Mouse (Mus musculus) R1 (cell line): ENCODE results near the gene BC048562.

Experiments used
- DNase-seq: peaks from one replicate; pipeline ENCODE4 v3.0.0-alpha.2; 2018; ENCODE audit warnings: low read depth, low spot score

Gene BC048562

GRCm38 (mm10) chr9:108450292-108451169, 14.2 kb downstream of the BC048562 start:
- DNase-seq = peak; percentile 38

- no peak for DNase-seq
Observed at GRCm38 (mm10) chr9:108451170-108451493, 14.8 kb downstream of the BC048562 start.

GRCm38 (mm10) chr9:108451519-108452160, 15.4 kb downstream of the BC048562 start:
- DNase-seq = peak; percentile 47

GRCm38 (mm10) chr9:108452291-108452906, 16.1 kb downstream of the BC048562 start:
- peak; percentile 92 for DNase-seq

DNA sequence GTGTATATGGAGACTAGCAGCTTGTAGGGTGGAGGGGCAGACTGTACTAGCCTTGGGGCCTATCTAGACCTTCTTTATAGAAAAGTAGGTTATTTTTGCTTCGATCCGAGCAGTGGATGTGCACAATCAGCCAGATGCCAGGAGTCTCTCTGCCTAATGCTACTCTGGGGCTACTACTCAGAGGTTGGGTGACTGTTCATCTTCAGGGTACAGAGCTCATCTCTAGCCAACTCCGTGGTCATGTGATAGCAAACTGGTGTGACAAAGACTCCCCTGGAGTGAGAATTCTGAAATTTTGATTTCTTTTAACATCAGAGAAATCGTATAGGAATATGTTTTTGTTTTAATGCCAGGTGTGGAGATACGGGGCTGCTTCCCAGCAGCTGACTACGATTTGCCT, 16.6 kb downstream of the BC048562 start:
- DNase-seq = no peak

DNA sequence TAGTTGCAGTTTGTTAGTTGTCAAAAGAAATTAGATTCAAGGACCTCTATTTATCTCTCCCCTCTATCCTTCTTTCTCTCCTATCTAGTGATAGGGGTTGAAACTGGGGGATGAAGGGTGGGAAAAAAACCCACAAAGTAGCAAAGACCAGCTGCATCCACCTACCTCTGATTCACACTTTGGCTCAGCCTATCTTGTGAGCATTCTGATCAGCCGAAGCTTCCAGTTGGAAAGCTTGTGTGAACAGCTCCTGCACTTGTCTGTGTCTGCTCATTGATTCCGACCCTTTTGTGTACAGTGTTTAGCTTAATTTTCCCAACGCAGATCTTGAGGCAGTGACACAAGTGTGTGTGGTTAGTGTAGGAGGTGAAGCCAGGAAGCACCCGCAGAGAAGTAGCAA, 17.2 kb downstream of the BC048562 start:
- DNase-seq = no peak

GRCm38 (mm10) chr9:108454429-108454828, 18.1 kb downstream of the BC048562 start:
- no peak for DNase-seq

DNA sequence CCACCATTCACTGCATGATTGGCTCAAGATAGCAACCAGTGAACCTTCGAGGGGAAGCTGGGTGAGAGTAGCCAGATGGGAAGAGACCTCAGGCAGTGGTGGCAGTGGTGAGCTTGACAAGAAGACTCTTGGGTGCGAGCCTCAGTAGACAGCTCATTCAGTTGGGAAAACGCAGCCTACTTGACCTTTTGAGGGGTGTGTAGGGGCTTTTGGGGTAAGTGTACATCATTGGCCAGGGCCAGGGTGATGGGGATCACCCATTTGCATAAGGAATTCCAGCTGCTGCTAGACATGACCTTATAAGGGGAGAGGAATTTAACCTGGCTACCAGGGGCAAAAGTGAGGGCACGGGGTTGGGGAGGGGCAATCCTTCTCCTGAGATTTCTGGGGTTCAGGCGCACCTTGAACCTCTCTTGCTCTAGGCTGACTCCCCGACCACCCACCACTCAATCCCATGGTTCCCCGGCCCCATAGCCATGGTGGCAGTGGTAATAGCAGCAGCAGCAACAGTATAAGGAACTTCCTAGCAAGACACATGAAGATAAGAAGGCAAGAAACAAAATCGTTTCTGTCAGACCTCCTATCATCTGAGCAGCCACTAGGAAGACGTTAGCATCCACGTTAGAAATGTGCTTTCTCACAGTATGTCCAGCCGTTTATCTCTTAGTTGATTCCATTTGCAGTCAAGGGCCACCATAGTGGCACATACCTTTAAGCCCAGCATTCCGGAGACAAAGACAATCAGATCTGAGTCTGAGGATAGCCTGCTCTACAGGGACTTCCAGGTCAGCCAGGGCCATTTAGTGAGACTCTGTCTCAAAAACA, 19.7 kb downstream of the BC048562 start:
- DNase-seq = peak; percentile 73

DNA sequence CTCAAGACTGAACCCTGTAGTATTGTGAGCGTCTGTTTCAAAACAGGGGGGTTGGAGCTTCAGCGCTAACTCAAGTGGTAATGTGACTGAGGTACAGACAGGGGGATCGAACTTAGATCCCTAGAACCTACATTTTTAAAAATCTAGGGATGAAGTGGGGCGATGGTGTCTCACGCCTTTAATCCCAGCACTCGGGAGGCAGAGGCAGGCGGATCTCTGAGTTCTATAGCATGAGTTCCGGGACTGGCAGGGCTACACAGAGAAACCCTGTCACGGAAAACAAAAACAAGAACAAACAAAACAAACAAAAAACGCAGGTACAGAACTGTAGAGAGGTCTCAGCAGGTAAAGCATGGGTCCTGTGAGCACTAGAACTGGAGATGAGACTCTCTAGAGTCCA, 20.7 kb downstream of the BC048562 start:
- DNase-seq = no peak

- DNase-seq = no peak
Observed at GRCm38 (mm10) chr9:108459939-108460318, 23.6 kb downstream of the BC048562 start.

DNA sequence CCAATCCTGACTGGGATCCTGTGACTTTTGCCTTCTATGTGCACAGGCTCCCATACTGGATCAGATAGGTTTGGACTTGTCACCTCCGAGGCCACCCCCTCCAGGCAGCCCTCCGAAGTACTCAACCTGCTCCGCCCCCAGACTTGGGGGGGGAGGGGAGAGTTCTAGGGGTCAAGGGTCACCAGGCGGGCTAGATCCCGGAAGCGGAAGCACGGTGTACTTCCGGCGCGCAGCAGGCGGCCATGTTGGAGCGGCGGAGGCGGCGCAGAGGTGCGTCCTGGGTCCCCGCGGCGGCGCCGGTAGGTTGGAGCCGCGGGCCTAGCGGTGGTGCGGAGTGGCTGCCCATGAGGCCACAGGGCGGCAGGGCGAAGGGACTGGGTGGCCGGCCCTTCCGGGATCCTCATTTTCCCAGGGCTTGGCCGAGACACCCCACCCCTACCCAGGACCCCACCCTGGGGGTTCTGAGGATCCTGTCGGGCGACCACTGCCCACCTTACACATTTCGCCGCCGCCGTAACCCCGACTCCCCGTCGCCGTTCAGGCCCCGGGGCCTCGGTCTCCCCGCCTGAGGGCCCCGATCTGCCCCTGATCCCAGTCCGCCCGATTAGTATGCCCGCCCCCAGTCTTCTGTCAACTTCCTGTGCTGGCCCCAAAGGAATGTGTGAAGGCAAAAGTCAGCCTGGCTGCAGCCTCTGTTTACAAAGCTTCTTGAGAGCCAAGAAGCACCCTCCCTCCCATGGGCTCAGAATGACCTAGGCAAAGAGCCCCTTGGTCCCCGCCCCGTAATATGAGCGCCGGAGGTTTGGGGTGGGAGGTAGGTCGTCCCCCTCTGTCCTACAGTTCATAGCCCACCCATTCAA, 24.3 kb downstream of the BC048562 start, which contains the start of gene Ccdc71:
TSS of gene Ccdc71 (plus strand) at position 209 of the 860 bp plus-strand sequence.
- peak; percentile 94 for DNase-seq

DNA sequence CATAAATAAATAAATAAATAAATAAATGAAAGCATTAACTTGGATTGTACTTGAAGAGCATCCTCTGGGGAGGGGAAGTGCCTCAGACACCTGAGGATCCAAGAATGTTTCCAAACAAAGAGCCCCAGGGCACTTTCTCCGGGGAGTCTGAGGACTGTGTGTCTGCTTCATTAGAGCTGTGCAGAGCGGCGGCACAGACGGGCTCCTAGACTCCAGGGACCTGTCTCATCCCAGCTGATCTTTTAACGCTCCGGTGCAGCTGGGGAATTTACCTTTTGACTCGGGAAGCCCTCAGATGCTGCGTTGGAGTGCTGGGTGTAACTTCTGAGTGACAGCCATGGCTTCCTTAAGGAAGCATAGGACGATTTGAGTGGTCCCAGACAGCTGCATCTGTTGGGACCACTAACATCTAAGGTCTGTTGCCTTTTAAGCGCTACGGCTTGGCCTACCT, 24.9 kb downstream of the BC048562 start, which contains the start of gene Klhdc8b:
TSS of gene Klhdc8b (minus strand) at position 401 of the 451 bp plus-strand sequence.
- DNase-seq = peak; percentile 65

GRCm38 (mm10) chr9:108461675-108462074, 25.4 kb downstream of the BC048562 start:
- no peak for DNase-seq

DNA sequence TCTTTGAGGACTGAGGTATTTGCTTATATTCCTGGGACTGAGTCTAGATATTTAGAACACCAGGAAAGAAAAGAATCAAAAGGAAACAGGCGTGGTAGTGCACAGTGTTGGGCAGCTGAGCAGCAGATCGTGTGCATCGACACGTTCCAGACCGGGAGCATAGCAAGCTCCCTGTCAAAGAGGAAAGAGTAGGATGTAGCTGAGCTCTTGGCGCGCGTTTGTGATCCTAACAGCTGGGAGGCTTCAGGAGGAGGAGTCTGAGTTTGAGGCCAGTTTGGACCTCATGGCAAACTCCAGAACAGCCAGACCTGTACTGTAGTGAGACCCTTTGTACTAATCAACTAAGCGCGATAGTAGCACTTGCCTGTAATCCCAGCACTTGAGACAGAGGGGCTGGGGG, 25.9 kb downstream of the BC048562 start:
- DNase-seq = no peak

GRCm38 (mm10) chr9:108463713-108464112, 27.4 kb downstream of the BC048562 start:
- DNase-seq = peak; percentile 41

- no peak for DNase-seq
Observed at GRCm38 (mm10) chr9:108466219-108466618, 29.9 kb downstream of the BC048562 start.

- no peak for DNase-seq
Observed at GRCm38 (mm10) chr9:108469430-108469829, 33.1 kb downstream of the BC048562 start.

DNA sequence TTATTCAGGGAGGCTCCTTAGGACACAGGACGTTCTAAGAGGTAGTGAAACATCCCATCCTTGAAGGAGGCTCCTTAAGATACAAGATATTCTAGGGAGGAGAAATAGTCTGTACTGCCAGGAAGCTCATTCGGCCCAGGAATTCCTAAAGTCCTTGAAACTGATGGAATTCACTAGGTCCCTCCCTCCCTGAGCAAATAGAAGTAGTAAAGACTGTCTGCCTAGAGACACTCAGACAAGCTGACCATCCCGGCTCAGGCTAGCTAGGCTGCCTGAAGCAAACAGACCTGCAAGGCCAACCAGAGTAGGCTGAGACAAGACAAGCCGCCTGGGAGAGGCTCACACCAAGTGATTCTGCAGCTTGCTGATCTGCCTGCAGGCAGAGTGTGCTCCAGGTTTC, 33.6 kb downstream of the BC048562 start:
- DNase-seq = no peak

DNA sequence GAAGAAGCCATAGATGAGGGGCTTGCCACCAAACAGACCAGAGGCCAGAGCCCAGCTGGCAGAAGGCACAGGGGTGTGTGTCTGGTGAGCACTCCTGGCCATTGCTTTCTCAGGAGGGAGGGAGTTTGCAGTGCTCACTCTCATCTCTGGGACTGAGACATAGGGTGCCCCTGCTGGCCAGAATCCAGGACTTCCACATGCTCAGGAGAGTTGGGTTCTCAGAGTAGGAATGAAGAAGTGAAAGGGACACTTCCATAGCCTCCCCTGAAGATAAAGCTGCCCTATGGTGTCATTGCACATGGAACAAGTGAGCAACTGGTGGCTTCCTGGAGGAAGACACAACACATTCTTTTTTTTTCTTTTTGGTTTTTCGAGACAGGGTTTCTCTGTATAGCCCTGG, 38.2 kb downstream of the BC048562 start:
- DNase-seq = peak; percentile 40

DNA sequence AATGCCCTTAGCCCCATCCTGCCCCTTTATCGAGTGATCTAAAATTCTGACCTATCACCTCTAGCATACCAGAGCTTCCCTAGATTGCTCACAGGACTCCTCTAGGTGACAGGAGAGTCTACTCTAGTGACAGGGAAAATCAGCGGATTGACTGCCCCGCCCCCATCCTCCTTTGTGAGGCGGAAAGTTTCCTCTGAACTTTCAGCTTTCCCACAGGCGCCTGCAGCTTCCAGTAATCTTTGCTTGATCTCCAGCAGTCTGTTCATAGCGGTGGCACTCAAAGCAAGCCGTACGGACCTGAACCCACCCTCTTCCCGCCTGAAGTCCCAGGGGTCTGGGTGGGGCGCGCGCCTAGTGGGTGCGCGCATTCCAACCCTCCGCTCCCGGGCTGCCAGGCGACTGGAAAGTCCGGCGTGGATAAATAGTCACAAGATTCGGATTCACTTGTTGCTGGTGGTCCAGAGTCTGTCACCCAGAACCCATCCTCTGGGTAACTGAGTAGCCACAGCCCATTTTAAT, 42.4 kb downstream of the BC048562 start:
- DNase-seq = peak; percentile 93
